Mouse (Mus musculus) splenic B cell, adult 2 months (primary cell): ENCODE measurements at regions not wholly inside any gene's neighbourhood (a gene's known extent, or its start where the extent isn't known, plus 50 kb on each side); places are given as distances from the start of the nearest gene placed in this dataset.

Source experiments
- DNase-seq: peaks from one replicate; pipeline ENCODE4 v3.0.0-alpha.2; 2011; ENCODE audit warnings: low read depth, low spot score
- H3K27me3 ChIP-seq: 2 replicates; pipeline ENCODE4 v1.6.1; 2012; ENCODE audit warnings: mild to moderate bottlenecking, low read length, moderate library complexity, mixed read lengths; ENCODE audit not compliant: control insufficient read depth, poor library complexity, insufficient read depth, severe bottlenecking
- H3K36me3 ChIP-seq: 2 replicates; pipeline ENCODE4 v1.6.1; 2012; ENCODE audit warnings: mild to moderate bottlenecking, low read length, moderate library complexity, mixed read lengths; ENCODE audit not compliant: control insufficient read depth, poor library complexity, insufficient read depth, severe bottlenecking

DNA sequence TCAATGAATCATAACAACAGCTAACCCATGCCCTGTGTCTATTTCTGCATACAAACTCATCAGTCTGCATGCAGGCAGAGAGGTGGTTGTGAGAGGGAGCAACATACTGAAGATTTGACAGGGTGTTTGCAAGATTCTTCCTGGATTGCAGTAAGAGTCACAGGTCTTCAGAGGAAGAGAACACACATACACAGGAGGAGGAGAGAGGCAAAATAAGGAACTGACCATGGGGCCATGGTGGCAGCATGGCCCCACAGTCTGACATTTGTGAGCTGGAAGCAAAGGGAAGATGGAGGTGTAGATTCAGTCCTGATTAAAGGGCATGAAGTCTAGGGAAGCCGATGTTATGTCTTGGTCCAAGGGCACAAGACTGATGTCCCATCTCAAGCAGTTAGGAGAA is 101.0 kb downstream of the Gm815 start:
- no peak for DNase-seq
- H3K36me3 ChIP-seq: no peaks in the 10 kb centered on the region
- H3K27me3 ChIP-seq: no peaks in the 10 kb centered on the region

DNA sequence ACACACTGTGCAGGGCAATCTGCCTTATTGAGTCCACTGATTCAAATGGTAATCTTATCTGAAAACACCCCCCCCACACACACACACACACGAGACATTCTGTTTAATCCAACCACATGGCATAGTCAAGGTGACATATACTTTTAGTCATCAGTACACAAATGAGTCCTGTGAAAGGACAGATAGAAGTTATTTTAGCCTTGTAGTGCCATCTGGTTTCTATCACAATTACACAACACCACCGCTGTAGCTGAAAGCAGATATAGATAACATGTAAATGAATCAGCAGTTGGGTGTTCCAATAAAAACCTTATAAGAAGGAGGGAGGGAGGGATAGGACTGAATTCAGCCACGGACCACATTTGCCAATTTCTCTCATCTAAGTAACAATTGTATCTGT is 101.5 kb downstream of the Gm815 start:
- DNase-seq: no peak
- no peaks in the 10 kb centered on the region for H3K27me3 ChIP-seq
- no peaks in the 10 kb centered on the region for H3K36me3 ChIP-seq

DNA sequence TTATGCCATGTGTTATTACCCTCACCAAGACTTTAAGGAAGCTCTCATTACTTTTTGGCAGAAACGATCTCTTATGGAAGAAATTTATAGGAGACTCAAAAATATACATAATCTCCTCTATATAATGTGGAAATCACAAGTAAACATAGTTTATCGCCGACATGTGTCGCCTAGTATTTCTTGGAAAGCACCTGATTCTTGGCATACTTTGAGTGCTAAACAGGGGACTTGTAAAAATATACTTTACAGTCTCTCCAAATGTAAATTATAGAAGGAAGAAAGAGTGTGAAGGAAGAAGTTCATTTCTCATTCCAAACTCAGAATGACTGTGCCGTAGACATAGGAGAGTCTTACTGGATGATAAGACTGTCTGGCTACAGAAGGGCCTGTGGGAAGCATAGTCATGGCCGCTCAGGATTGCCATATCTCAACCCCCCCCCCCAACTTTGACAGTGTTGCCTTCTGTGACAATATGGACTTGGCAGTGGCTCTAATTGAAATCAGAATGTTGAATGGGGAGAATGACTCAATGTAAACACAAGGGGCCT is 102.3 kb downstream of the Gm815 start:
- DNase-seq: no peak
- H3K27me3 ChIP-seq: no peaks in the 10 kb centered on the region
- no peaks in the 10 kb centered on the region for H3K36me3 ChIP-seq

DNA sequence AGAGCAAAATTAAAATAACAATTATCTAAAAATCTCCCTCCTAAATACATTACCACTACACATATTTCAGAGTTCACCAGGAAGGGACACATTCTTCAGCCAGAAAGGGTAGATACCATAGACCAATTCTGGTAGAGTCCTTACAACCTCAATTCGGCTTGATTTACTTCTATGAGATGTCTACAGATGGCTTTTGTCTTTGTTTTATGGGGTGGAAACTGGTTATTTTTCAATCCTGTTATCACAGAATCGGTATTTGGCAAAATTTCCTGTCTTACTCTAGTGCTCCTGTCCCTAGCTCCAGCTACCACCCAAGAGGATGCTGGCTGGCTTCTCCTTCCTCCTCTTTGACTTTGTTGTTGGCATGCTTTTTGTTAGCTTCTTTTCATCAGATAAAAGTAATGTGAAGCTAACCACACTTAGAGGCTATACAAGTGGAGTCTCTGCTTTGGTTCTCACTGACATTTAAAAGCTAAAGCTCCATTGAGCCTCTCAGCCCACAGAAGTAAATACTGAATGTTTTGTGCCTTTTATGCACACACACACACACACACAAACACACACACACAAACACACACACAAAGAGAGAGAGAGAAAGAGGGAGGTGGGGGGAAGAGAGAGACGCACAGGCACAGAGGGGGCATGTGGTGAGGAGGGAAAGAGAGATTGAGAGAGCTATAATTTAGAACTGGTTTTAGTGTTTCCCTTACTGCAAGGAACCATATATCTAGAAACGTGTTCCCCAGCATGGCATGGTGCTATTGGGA is 109.1 kb downstream of the Gm815 start:
- DNase-seq: no peak
- Histone ChIP-seq H3K36me3 (no peaks in the 10 kb centered on the region), H3K27me3 (no peaks in the 10 kb centered on the region)

DNA sequence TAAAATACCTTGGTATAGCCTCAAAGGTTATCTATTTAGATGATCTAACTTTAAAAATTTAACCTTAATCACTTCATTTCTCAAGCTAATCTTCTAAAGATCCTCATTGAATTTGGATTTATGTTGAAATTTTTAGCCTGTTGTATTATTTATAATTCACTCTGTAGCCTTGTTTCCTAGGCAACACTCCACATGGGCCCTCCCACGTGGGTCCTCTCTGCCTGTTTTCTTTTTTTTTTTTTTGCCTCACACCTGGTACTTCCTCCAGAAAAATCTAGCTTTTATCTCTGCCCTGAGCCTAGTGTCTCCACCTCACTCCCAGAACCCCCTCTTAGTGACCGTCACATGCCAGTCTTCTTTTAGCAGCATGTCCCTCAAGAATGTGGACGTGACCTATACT is 113.9 kb downstream of the Gm815 start:
- Histone ChIP-seq H3K36me3 (no peaks in the 10 kb centered on the region), H3K27me3 (no peaks in the 10 kb centered on the region)
- no peak for DNase-seq

DNA sequence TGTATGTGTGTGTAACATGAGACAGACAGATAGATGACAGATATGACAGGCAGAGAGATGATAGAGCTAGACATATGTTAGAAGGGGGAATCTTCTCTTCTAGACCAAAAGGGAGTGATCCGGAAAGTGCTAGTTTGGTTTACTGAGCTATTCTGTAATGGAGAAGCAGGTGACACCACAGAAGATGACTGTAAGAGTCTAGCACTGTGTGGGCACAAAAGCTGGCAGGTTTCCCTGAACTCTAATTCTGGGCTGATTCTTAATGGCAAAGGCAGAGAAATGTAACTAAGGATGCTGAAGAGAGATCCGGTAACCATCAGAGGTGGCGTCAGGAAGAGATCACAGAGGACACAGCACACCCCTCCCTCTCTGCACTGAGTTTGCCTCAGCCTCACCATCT is 136.2 kb downstream of the Gm815 start:
- no peak for DNase-seq
- H3K36me3 ChIP-seq: no peaks in the 10 kb centered on the region
- no peaks in the 10 kb centered on the region for H3K27me3 ChIP-seq

DNA sequence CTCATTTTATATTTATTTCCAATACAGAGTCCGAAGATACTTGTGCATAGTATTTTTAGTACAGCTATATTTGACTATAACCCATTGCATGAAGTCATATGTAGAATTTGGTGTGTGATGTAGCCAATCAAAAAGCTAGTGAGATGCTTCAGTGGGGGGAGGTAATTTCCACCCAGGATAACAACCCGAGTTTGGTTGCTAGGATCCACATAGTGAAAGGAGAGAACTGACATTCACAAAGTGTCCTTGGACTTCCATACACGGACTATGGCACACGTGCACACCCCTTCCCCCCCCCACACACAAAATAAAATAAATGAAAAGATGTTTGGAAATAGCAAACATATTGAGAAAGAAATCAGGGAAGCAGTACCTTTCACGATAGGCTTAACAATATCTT is 137.2 kb downstream of the Gm815 start:
- no peaks in the 10 kb centered on the region for H3K36me3 ChIP-seq
- DNase-seq: no peak
- no peaks in the 10 kb centered on the region for H3K27me3 ChIP-seq

DNA sequence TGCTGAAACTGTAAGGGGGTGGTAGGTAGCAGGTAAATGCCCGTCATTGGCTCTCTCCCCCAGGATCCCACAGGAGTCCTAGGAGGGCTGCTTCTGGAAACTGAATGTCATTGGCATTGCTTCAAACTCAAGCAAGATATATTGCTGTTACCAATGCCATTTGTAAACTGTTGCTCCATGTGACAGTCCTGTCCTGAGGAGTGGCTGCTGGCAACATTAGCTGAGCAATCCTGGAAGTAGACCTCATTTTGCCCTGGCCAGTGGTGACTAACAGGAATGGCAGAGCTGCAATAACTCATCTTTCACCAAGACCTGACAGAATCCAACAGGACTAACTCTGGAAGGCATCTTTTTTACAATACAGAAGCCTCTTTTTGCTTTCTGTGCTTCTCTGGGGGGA is 143.2 kb downstream of the Gm815 start:
- H3K36me3 ChIP-seq: no peaks in the 10 kb centered on the region
- no peak for DNase-seq

DNA sequence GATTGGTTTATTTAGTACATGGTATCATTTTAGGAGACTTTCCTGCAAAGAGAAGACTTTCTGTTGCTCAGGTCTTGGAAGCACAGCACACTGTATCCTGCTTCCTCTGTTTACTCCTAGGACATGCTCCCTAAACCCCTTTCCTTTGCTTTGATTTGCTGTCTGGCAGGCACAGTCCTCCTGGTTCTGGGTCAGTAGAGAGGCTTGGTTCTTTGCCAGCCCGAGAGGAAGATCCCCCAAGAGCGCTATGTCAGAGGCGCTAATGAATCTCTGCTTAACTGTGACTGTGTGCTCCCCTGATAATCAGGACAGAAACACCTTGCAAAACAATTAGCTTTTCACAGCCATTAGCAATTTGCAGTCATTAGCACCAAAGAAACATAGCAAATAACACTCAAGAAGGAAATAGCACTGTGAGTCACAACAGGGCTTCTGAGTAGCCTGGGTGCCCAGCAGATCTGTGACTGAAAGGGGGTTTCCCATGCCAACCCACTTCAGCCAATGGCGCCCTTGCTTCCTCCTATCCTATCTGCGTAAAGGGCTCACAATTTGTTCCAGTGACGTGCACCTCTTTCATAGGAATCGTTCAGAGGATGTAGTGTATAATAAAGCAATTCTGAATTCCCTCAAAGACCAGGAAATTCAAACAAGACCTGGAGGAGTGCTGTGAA is 145.5 kb downstream of the Gm815 start:
- DNase-seq: no peak
- Histone ChIP-seq H3K27me3 (no peaks in the 10 kb centered on the region), H3K36me3 (no peaks in the 10 kb centered on the region)

More for the DNA sequence above, 143.2 kb downstream of the Gm815 start:
- no peaks in the 10 kb centered on the region for H3K27me3 ChIP-seq

DNA sequence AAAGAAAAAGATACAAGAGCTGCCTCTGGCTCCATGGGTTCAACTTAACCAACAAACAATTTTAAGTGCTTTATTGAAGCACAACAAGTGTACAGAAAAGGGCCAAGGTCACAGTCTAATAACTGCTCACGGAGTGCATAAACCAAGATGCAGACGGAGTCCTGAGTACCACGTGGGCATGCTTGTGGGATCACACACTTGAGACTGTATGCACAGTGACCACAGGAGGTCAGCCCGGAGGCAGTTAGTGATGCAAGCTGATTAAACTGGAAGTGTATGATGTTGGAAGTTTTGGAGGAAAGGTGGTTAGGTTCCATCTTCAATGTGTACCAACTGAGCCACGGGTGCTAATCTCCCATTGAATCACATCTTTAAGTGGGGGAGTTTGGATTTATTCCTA is 146.9 kb downstream of the Gm815 start:
- no peaks in the 10 kb centered on the region for H3K36me3 ChIP-seq
- DNase-seq: no peak
- no peaks in the 10 kb centered on the region for H3K27me3 ChIP-seq

DNA sequence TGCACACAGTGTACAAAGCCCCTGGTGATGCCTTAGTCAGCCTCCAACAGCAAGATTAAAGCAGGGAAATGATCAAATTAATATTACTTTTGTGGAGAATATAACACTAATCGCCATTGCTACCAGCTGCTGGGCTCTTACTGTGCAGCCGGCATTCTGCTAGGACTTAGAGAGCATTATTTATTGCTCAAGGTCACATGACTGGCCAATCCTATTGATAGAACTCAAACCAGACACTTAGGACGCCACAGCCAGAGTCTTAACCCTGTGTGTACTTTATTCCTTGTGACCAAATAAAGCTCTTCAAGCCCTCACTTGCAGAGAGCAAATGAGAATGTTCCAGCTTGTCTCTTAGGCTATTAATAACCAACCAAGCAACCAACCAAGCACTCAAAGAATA is 152.6 kb downstream of the Gm815 start:
- no peaks in the 10 kb centered on the region for H3K36me3 ChIP-seq
- H3K27me3 ChIP-seq: no peaks in the 10 kb centered on the region
- no peak for DNase-seq

DNA sequence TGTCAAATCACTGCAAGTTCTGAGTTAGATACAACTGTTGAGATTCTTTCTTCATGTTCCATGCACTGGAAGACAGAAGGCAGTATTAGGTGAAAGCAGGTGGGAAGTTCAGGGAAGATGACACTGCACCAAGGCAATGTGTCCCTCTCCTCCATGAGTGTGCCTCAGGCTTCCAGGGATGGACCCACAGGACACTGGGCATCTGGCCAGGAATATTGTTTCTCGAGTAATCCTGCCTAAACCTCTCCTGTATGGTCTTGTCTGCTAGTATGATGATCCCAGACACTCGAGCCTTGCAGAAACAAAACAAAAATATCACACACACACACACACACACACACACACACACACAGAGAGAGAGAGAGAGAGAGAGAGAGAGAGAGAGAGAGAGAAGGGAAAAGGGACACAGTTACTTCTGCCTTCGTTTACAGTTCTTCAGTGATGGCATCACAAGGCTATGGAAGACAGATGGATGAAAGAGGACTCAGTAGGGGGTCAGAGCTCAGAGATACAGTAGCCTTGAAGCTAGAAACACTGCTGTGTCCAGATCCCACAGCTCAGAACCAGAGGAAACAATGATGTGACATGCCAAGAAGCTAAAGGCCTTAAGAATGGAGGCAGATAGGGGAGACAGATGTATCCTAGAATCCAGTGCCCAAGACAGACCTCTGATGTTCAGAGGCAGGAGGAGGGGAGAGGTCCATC is 154.8 kb downstream of the Gm815 start:
- DNase-seq: no peak
- no peaks in the 10 kb centered on the region for H3K27me3 ChIP-seq
- no peaks in the 10 kb centered on the region for H3K36me3 ChIP-seq

DNA sequence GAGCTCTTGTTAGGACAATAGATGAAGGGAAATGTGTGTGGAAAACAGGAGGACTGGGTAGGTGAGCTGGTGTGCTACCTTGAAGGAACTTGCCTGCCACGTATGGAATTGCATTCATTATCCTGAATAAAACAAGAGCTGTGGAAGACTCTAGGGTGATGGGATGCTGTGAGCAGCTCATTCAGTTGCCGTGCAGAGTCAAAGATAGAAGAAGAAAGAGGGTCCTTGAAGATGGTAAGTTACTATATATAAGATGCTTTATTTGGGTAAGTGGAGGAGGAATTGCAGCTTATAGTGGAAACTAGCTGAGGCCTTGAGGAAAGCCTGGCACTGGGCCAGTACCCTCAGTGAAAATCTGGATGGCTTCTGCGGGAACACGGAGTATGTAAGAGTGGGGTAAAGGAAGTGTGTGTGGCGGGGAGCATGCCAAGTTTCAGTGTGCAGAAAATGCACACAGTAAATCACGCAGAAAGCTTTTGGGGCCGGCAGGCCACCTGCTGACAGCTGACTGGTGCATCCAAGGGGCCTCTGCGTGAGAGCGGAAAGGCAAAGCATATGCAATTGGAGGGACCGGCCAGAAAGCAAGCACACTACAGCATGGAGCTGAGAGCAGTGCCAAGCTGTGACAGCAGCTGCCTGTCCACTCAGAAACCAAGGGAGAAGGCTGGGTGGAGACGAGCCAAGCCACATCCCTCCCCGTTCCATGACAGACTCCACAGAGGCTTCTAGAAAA is 149.7 kb upstream of the Vldlr start:
- no peaks in the 10 kb centered on the region for H3K27me3 ChIP-seq
- no peak for DNase-seq
- no peaks in the 10 kb centered on the region for H3K36me3 ChIP-seq

DNA sequence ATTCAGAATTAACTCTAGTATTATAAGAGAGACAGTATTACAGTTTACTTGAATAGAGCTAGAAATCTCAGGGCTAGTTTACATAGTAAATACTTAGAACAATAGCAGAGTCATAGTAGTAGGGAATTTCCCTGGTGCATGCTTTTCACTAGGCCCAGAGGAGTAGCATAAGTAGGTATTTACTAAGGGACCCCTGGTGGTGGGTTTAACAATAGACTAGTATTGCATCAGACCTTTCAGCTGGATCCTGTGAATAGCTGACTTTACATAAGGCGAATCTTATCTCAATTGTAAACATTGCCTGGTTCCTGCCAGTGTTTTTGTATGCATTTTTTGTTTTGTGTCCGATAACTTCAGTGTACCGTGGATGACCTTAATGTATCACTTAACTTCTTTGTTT is 143.0 kb upstream of the Vldlr start:
- DNase-seq: no peak
- Histone ChIP-seq H3K36me3 (no peaks in the 10 kb centered on the region), H3K27me3 (no peaks in the 10 kb centered on the region; the same call in 1 of the 2 replicates)
